Mouse (Mus musculus) cortical plate, adult 2 months (tissue): ENCODE data around the gene Snph.

Source experiments
- CTCF ChIP-seq: fragments of 200-500 bp; IDR thresholded peaks from 2 replicates; pipeline ENCODE4 v1.5.1; 2011; ENCODE audit warnings: mild to moderate bottlenecking, control low read depth, low read length; ENCODE audit not compliant: insufficient read depth; ENCODE audit errors: extremely low read depth
- POLR2A ChIP-seq: fragments of 200-500 bp; IDR thresholded peaks from 2 replicates; pipeline ENCODE4 v1.6.1; 2011; ENCODE audit warnings: mild to moderate bottlenecking, low read length, control low read depth; ENCODE audit not compliant: insufficient read depth; ENCODE audit errors: extremely low read depth

DNA sequence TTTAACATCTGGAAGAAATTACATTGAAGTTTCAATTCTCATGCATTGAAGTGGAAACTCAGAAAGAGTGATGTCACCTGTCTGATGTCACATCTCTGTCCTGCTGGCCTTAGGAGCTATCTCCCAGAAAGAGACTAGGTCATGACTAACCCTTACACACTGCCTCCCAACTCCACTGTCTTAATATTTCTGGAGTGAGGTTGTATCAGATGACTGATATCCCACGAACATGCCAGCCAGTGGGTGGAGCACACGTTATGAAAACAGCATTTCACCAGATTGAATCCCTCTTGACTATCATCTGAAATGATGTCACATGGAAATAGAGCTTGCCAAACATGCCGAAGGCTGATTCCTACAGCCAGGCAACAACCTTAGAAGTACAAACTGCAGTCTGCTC lies 67.4 kb downstream of the Snph start:
- TF ChIP-seq CTCF, result no peak
- no peak for TF ChIP-seq POLR2A
